Mouse (Mus musculus): ENCODE results near the gene Cand2. TPM values are rescaled to one million over a fixed set of nuclear protein-coding genes. Genes with fewer than 3 reads are reported as not detected.

Gene Cand2
- polyA plus RNA-seq (2015; fragmentation: Nextera tagmentation; extraction: Ambion mirVana) = 23.4 and 28.2 TPM in 2 replicates

GRCm38 (mm10) chr6:115774501-115774921 lies at the start of gene Cand2:
Gene Cand2, plus strand, starts transcription at chr6:115774538.
- Histone ChIP-seq H3K4me3 (ENCODE audit: low read length) (peak within 1 kb of the TSS; percentile 89), H3K9me3 (ENCODE audit: control insufficient read depth, low read length) (no peaks in the 10 kb centered on the region), H3K27me3 (ENCODE audit: control insufficient read depth, insufficient read depth, low read depth, low read length) (no peaks in the 10 kb centered on the region), H3K27ac (ENCODE audit: low read length) (peak within 1 kb of the TSS; percentile 75), H3K4me1 (replicated peaks; ENCODE audit: control insufficient read depth, insufficient read depth, low read length) (peaks cover 24% of the 10 kb centered on the region), H3K36me3 (ENCODE audit: control insufficient read depth, insufficient read depth, low read length) (peaks cover 3% of the 10 kb centered on the region), H3K4me2 (ENCODE audit: low read depth, low read length) (peak within 1 kb of the TSS; percentile 84), H3K9ac (ENCODE audit: low read length) (peak within 1 kb of the TSS; percentile 90)
- peak; percentile 88 for ATAC-seq (ENCODE audit: low read depth)
- WGBS = under 1% methylated on average over 21 of the region's 28 CpGs

GRCm38 (mm10) chr6:115727108-115727507 lies 47.2 kb upstream of the Cand2 start:
- no peak overlapping the region for H3K27ac ChIP-seq (ENCODE audit: low read length)
- ATAC-seq (ENCODE audit: low read depth) = no peak
- H3K4me1 ChIP-seq (replicated peaks; ENCODE audit: control insufficient read depth, insufficient read depth, low read length) = peaks cover 8% of the 10 kb centered on the region
- no peaks in the 10 kb centered on the region for H3K27me3 ChIP-seq (ENCODE audit: control insufficient read depth, insufficient read depth, low read depth, low read length)
- no peak overlapping the region for H3K4me3 ChIP-seq (ENCODE audit: low read length)
- no peak overlapping the region for H3K9ac ChIP-seq (ENCODE audit: low read length)
- no peaks in the 10 kb centered on the region for H3K36me3 ChIP-seq (ENCODE audit: control insufficient read depth, insufficient read depth, low read length)
- 0 out of 2 replicates have a peak, but pooled peaks cover 4% of the 10 kb centered on the region for H3K9me3 ChIP-seq (ENCODE audit: control insufficient read depth, low read length)
- no peak overlapping the region for H3K4me2 ChIP-seq (ENCODE audit: low read depth, low read length)
- 75% methylated on average over 1 of the region's 1 CpGs for WGBS

DNA sequence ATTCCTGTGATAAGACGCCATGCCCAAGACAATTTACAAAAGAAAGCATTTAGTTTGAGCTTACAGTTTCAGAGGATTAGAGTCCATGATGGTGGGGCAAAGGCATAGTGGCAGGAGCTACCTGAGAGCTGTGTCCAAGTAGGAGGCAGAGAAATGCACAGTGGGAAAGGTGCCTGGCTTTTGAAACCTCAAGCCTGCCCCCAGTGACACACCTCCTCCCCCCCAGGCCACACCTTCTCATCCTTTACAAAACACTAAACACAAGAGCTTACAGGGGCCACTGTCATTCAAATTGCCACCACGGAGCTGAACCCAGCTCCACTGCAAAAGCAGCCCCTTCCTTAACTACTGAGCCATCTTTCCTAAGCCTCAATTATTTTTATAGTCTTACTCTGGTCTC lies 46.8 kb upstream of the Cand2 start:
- H3K27me3 ChIP-seq (ENCODE audit: control insufficient read depth, insufficient read depth, low read depth, low read length) = no peaks in the 10 kb centered on the region
- no peak overlapping the region for H3K27ac ChIP-seq (ENCODE audit: low read length)
- 0 out of 2 replicates have a peak, but pooled peaks cover 4% of the 10 kb centered on the region for H3K9me3 ChIP-seq (ENCODE audit: control insufficient read depth, low read length)
- no peaks in the 10 kb centered on the region for H3K36me3 ChIP-seq (ENCODE audit: control insufficient read depth, insufficient read depth, low read length)
- ATAC-seq (ENCODE audit: low read depth) = no peak
- H3K9ac ChIP-seq (ENCODE audit: low read length) = no peak overlapping the region
- H3K4me1 ChIP-seq (replicated peaks; ENCODE audit: control insufficient read depth, insufficient read depth, low read length) = peaks cover 8% of the 10 kb centered on the region
- H3K4me3 ChIP-seq (ENCODE audit: low read length) = no peak overlapping the region
- 56% methylated on average over 2 of the region's 2 CpGs for WGBS
- H3K4me2 ChIP-seq (ENCODE audit: low read depth, low read length) = no peak overlapping the region

DNA sequence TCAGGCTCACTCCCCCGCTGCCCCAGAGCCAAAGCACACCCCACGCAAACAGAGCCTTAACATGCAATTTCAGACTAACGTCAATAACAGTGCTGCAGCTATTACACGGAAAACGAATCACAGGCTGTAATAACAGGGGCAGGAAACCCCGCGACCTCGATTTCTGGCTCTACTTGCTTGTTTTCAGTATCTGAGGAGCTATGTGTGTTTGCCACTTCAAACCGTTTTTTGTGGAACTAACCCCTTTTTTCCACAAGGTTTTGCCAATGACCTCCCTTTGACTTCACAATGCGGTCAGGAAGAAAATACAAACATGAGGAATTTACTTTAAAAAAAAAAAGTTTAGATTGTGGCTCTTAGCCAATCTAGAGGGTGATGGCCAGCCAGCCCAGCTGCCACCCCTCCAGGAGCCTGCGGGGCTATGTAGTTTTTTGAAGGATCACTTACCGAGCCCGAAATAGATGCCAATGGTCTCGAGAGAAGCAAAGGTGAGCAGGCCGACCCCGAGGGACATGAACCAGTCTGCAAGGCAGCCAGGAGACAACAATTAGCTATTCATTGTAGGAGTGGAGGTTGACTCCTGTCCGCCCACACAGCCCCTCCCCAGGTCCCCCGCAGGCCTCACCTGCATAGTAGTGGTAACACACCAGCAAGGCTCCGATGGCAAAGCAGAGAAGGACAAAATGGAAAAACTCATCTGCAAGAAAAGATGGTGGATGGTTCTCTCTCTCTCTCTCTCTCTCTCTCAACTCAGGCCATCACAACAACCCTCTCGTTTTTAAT lies 43.6 kb upstream of the Cand2 start:
- peak; percentile 37; the same call in 1 of the 2 replicates for ATAC-seq (ENCODE audit: low read depth)
- no peaks in the 10 kb centered on the region for H3K27me3 ChIP-seq (ENCODE audit: control insufficient read depth, insufficient read depth, low read depth, low read length)
- peaks cover 9% of the 10 kb centered on the region; the same call in 1 of the 2 replicates for H3K9me3 ChIP-seq (ENCODE audit: control insufficient read depth, low read length)
- peak overlapping the region; percentile 33 for H3K4me2 ChIP-seq (ENCODE audit: low read depth, low read length)
- H3K27ac ChIP-seq (ENCODE audit: low read length) = no peak overlapping the region
- H3K9ac ChIP-seq (ENCODE audit: low read length) = peak overlapping the region; percentile 36
- peaks cover 8% of the 10 kb centered on the region for H3K4me1 ChIP-seq (replicated peaks; ENCODE audit: control insufficient read depth, insufficient read depth, low read length)
- no peak overlapping the region; the same call in 1 of the 2 replicates for H3K4me3 ChIP-seq (ENCODE audit: low read length)
- WGBS = 36% methylated on average over 20 of the region's 20 CpGs
- H3K36me3 ChIP-seq (ENCODE audit: control insufficient read depth, insufficient read depth, low read length) = no peaks in the 10 kb centered on the region

GRCm38 (mm10) chr6:115732341-115732928 lies 41.9 kb upstream of the Cand2 start:
- no peaks in the 10 kb centered on the region for H3K27me3 ChIP-seq (ENCODE audit: control insufficient read depth, insufficient read depth, low read depth, low read length)
- no peak overlapping the region for H3K27ac ChIP-seq (ENCODE audit: low read length)
- no peak overlapping the region for H3K4me3 ChIP-seq (ENCODE audit: low read length)
- WGBS = 72% methylated on average over 22 of the region's 22 CpGs
- H3K9me3 ChIP-seq (ENCODE audit: control insufficient read depth, low read length) = peaks cover 5% of the 10 kb centered on the region; the same call in 1 of the 2 replicates
- H3K9ac ChIP-seq (ENCODE audit: low read length) = no peak overlapping the region
- H3K36me3 ChIP-seq (ENCODE audit: control insufficient read depth, insufficient read depth, low read length) = no peaks in the 10 kb centered on the region
- H3K4me2 ChIP-seq (ENCODE audit: low read depth, low read length) = no peak overlapping the region; the same call in 1 of the 2 replicates
- peaks cover 8% of the 10 kb centered on the region for H3K4me1 ChIP-seq (replicated peaks; ENCODE audit: control insufficient read depth, insufficient read depth, low read length)
- ATAC-seq (ENCODE audit: low read depth) = peak; percentile 37

DNA sequence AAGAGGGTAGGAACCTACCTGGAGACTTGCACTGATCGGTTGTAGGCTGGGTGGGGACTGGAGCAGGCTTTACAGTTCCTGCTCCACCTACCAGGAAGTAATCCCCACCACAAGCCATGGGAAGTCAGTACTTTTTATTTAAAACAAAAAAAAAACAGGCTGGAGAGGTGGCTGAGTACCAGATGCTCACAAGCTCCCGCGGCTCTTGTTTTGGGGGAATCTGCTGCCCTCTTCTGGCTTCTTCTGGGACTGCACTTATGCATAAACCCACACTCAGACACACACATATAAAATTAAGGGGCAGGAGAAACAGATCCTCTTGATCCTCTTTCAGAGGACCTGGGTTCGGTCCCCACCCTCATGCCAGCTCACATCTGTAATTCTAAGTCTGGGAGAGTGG lies 39.4 kb upstream of the Cand2 start:
- WGBS = 68% methylated on average over 4 of the region's 4 CpGs
- Histone ChIP-seq H3K4me2 (ENCODE audit: low read depth, low read length) (no peak overlapping the region), H3K27ac (ENCODE audit: low read length) (no peak overlapping the region), H3K36me3 (ENCODE audit: control insufficient read depth, insufficient read depth, low read length) (no peaks in the 10 kb centered on the region), H3K4me1 (replicated peaks; ENCODE audit: control insufficient read depth, insufficient read depth, low read length) (peaks cover 8% of the 10 kb centered on the region), H3K4me3 (ENCODE audit: low read length) (no peak overlapping the region), H3K27me3 (ENCODE audit: control insufficient read depth, insufficient read depth, low read depth, low read length) (no peaks in the 10 kb centered on the region), H3K9me3 (ENCODE audit: control insufficient read depth, low read length) (peaks cover 5% of the 10 kb centered on the region; the same call in 1 of the 2 replicates), H3K9ac (ENCODE audit: low read length) (no peak overlapping the region)
- no peak for ATAC-seq (ENCODE audit: low read depth)

GRCm38 (mm10) chr6:115739056-115739455 lies 35.3 kb upstream of the Cand2 start:
- Histone ChIP-seq H3K27me3 (ENCODE audit: control insufficient read depth, insufficient read depth, low read depth, low read length) (no peaks in the 10 kb centered on the region), H3K4me1 (replicated peaks; ENCODE audit: control insufficient read depth, insufficient read depth, low read length) (no peaks in the 10 kb centered on the region), H3K36me3 (ENCODE audit: control insufficient read depth, insufficient read depth, low read length) (no peaks in the 10 kb centered on the region), H3K9me3 (ENCODE audit: control insufficient read depth, low read length) (peaks cover 5% of the 10 kb centered on the region; the same call in 1 of the 2 replicates), H3K9ac (ENCODE audit: low read length) (no peak overlapping the region), H3K4me3 (ENCODE audit: low read length) (no peak overlapping the region), H3K4me2 (ENCODE audit: low read depth, low read length) (no peak overlapping the region), H3K27ac (ENCODE audit: low read length) (no peak overlapping the region)
- ATAC-seq (ENCODE audit: low read depth) = no peak
- WGBS = 81% methylated on average over 5 of the region's 5 CpGs

DNA sequence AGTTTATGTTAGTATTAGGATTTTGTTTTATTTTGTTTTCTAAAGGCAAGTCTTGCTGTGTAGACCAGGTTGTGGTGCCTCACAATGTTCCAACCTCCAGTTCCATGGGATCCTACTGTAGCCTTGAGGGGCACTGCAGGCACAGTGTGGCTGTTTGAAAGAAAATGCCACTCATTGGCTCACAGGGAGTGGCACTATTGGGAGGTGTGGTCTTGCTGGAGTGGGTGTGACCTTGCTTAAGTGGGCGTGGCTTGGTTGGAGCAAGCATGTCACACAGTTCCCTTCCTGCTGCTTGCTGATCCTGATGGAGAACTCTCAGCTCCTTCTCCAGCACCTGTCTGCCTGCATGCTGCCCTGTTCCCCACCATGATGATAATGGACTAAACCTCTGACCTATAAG lies 30.8 kb upstream of the Cand2 start:
- no peak overlapping the region for H3K9ac ChIP-seq (ENCODE audit: low read length)
- 0% methylated on average over 1 of the region's 1 CpGs for whole genome bisulfite sequencing
- no peaks in the 10 kb centered on the region for H3K36me3 ChIP-seq (ENCODE audit: control insufficient read depth, insufficient read depth, low read length)
- no peaks in the 10 kb centered on the region for H3K27me3 ChIP-seq (ENCODE audit: control insufficient read depth, insufficient read depth, low read depth, low read length)
- H3K9me3 ChIP-seq (ENCODE audit: control insufficient read depth, low read length) = no peaks in the 10 kb centered on the region
- H3K4me3 ChIP-seq (ENCODE audit: low read length) = no peak overlapping the region
- no peak overlapping the region for H3K27ac ChIP-seq (ENCODE audit: low read length)
- H3K4me2 ChIP-seq (ENCODE audit: low read depth, low read length) = no peak overlapping the region
- peak; percentile 62 for ATAC-seq (ENCODE audit: low read depth)
- H3K4me1 ChIP-seq (replicated peaks; ENCODE audit: control insufficient read depth, insufficient read depth, low read length) = no peaks in the 10 kb centered on the region

GRCm38 (mm10) chr6:115746326-115746725 lies 28.0 kb upstream of the Cand2 start:
- H3K4me1 ChIP-seq (replicated peaks; ENCODE audit: control insufficient read depth, insufficient read depth, low read length) = no peaks in the 10 kb centered on the region
- ATAC-seq (ENCODE audit: low read depth) = no peak
- H3K27ac ChIP-seq (ENCODE audit: low read length) = no peak overlapping the region
- H3K4me2 ChIP-seq (ENCODE audit: low read depth, low read length) = no peak overlapping the region
- H3K27me3 ChIP-seq (ENCODE audit: control insufficient read depth, insufficient read depth, low read depth, low read length) = no peaks in the 10 kb centered on the region
- H3K36me3 ChIP-seq (ENCODE audit: control insufficient read depth, insufficient read depth, low read length) = no peaks in the 10 kb centered on the region
- no peak overlapping the region for H3K9ac ChIP-seq (ENCODE audit: low read length)
- H3K9me3 ChIP-seq (ENCODE audit: control insufficient read depth, low read length) = no peaks in the 10 kb centered on the region
- WGBS = 31% methylated on average over 1 of the region's 1 CpGs
- no peak overlapping the region for H3K4me3 ChIP-seq (ENCODE audit: low read length)
